Mouse (Mus musculus): ENCODE results near the gene Tex10. TPM values are rescaled to one million over a fixed set of nuclear protein-coding genes. Genes with fewer than 3 reads are reported as not detected.
A peak's percentile ranks its signal among the peaks of the same experiment; 100 is the strongest.

Gene Tex10
- total RNA-seq (2018; cell fraction: chromatin; rRNA removed) = 10 to 100 TPM; 35.0 to 83.5 (median 52.6) TPM
- total RNA-seq (2018; cell fraction: cytosol; rRNA removed) = 10 to 100 TPM; 10.8 to 18.2 (median 13.5) TPM
- 10 to 100 TPM; 22.4 to 57.5 (median 39.7) TPM for total RNA-seq (2018; cell fraction: nucleus; rRNA removed)
- polyA plus RNA-seq (2018) = 14.9 to 27.2 TPM (median 18.6 TPM) in 3 replicates

- WGBS (ENCODE audit: missing documents) = under 1% methylated on average over 85 of the region's 89 CpGs
- H3K4me3 ChIP-seq (ENCODE audit: inconsistent target) = peak within 1 kb of the TSS; percentile 78
- peaks cover 8% of the 10 kb centered on the region for H3K36me3 ChIP-seq (ENCODE audit: inconsistent target)
- peaks cover 38% of the 10 kb centered on the region for H3K79me2 ChIP-seq (ENCODE audit: inconsistent target)
- H3K27ac ChIP-seq = peak within 1 kb of the TSS; percentile 17; the same call in 1 of the 2 replicates
Observed at GRCm38 (mm10) chr4:48472792-48473650, at the start of gene Tex10. TSS of gene Tex10 (minus strand) at chr4:48473459.

GRCm38 (mm10) chr4:48510861-48511260, 37.6 kb upstream of the Tex10 start:
- H3K4me3 ChIP-seq (ENCODE audit: inconsistent target) = no peak overlapping the region
- no peaks in the 10 kb centered on the region for H3K79me2 ChIP-seq (ENCODE audit: inconsistent target)
- H3K36me3 ChIP-seq (ENCODE audit: inconsistent target) = no peaks in the 10 kb centered on the region
- 57% methylated on average over 2 of the region's 2 CpGs for WGBS (ENCODE audit: missing documents)
- H3K27ac ChIP-seq = no peak overlapping the region

GRCm38 (mm10) chr4:48492510-48492909, 19.3 kb upstream of the Tex10 start:
- Histone ChIP-seq H3K27ac (no peak overlapping the region), H3K36me3 (ENCODE audit: inconsistent target) (no peaks in the 10 kb centered on the region), H3K4me3 (ENCODE audit: inconsistent target) (no peak overlapping the region), H3K79me2 (ENCODE audit: inconsistent target) (no peaks in the 10 kb centered on the region)
- 32% methylated on average over 2 of the region's 2 CpGs for WGBS (ENCODE audit: missing documents)

- no peak overlapping the region for H3K27ac ChIP-seq
- no peaks in the 10 kb centered on the region for H3K79me2 ChIP-seq (ENCODE audit: inconsistent target)
- H3K36me3 ChIP-seq (ENCODE audit: inconsistent target) = no peaks in the 10 kb centered on the region
- no peak overlapping the region for H3K4me3 ChIP-seq (ENCODE audit: inconsistent target)
- WGBS (ENCODE audit: missing documents) = 43% methylated on average over 14 of the region's 14 CpGs
Observed at GRCm38 (mm10) chr4:48491290-48491743, 18.1 kb upstream of the Tex10 start.

GRCm38 (mm10) chr4:48488916-48489315, 15.7 kb upstream of the Tex10 start:
- WGBS (ENCODE audit: missing documents) = 98% methylated on average over 2 of the region's 2 CpGs
- H3K79me2 ChIP-seq (ENCODE audit: inconsistent target) = no peaks in the 10 kb centered on the region
- no peak overlapping the region for H3K27ac ChIP-seq
- H3K4me3 ChIP-seq (ENCODE audit: inconsistent target) = no peak overlapping the region
- H3K36me3 ChIP-seq (ENCODE audit: inconsistent target) = no peaks in the 10 kb centered on the region

GRCm38 (mm10) chr4:48481287-48481686, 8.0 kb upstream of the Tex10 start:
- H3K27ac ChIP-seq = no peak overlapping the region
- WGBS (ENCODE audit: missing documents) = 5% methylated on average over 2 of the region's 2 CpGs
- no peaks in the 10 kb centered on the region for H3K79me2 ChIP-seq (ENCODE audit: inconsistent target)
- H3K4me3 ChIP-seq (ENCODE audit: inconsistent target) = no peak overlapping the region
- H3K36me3 ChIP-seq (ENCODE audit: inconsistent target) = no peaks in the 10 kb centered on the region

GRCm38 (mm10) chr4:48473651-48474011, 372 bp upstream of the Tex10 start:
- Histone ChIP-seq H3K27ac (no peak overlapping the region), H3K79me2 (ENCODE audit: inconsistent target) (peaks cover 38% of the 10 kb centered on the region), H3K4me3 (ENCODE audit: inconsistent target) (peak overlapping the region; percentile 33), H3K36me3 (ENCODE audit: inconsistent target) (peaks cover 2% of the 10 kb centered on the region; the same call in 1 of the 2 replicates)
- 49% methylated on average over 2 of the region's 2 CpGs for WGBS (ENCODE audit: missing documents)

GRCm38 (mm10) chr4:48472052-48472791, 1.0 kb downstream of the Tex10 start:
- 11% methylated on average over 12 of the region's 12 CpGs for WGBS (ENCODE audit: missing documents)
- peak overlapping the region; percentile 17; the same call in 1 of the 2 replicates for H3K27ac ChIP-seq
- H3K36me3 ChIP-seq (ENCODE audit: inconsistent target) = peaks cover 16% of the 10 kb centered on the region
- peak overlapping the region; percentile 78 for H3K4me3 ChIP-seq (ENCODE audit: inconsistent target)
- peaks cover 38% of the 10 kb centered on the region for H3K79me2 ChIP-seq (ENCODE audit: inconsistent target)

- 67% methylated on average over 1 of the region's 1 CpGs for WGBS (ENCODE audit: missing documents)
- H3K36me3 ChIP-seq (ENCODE audit: inconsistent target) = peaks cover 25% of the 10 kb centered on the region
- no peak overlapping the region for H3K4me3 ChIP-seq (ENCODE audit: inconsistent target)
- H3K79me2 ChIP-seq (ENCODE audit: inconsistent target) = peaks cover 38% of the 10 kb centered on the region
- H3K27ac ChIP-seq = no peak overlapping the region
Observed at GRCm38 (mm10) chr4:48470977-48471376, 2.3 kb downstream of the Tex10 start.

- no peak overlapping the region for H3K27ac ChIP-seq
- 78% methylated on average over 1 of the region's 1 CpGs for WGBS (ENCODE audit: missing documents)
- no peak overlapping the region for H3K4me3 ChIP-seq (ENCODE audit: inconsistent target)
- H3K79me2 ChIP-seq (ENCODE audit: inconsistent target) = no peaks in the 10 kb centered on the region; the same call in 1 of the 2 replicates
- H3K36me3 ChIP-seq (ENCODE audit: inconsistent target) = peaks cover 42% of the 10 kb centered on the region
Observed at GRCm38 (mm10) chr4:48461060-48461459, 12.2 kb downstream of the Tex10 start.

- H3K36me3 ChIP-seq (ENCODE audit: inconsistent target) = peaks cover 57% of the 10 kb centered on the region
- H3K27ac ChIP-seq = no peak overlapping the region
- WGBS (ENCODE audit: missing documents) = 98% methylated on average over 6 of the region's 6 CpGs
- no peaks in the 10 kb centered on the region for H3K79me2 ChIP-seq (ENCODE audit: inconsistent target)
- H3K4me3 ChIP-seq (ENCODE audit: inconsistent target) = no peak overlapping the region
Observed at GRCm38 (mm10) chr4:48458436-48458835, 14.8 kb downstream of the Tex10 start.

GRCm38 (mm10) chr4:48454106-48454773, 19.0 kb downstream of the Tex10 start:
- Histone ChIP-seq H3K4me3 (ENCODE audit: inconsistent target) (no peak overlapping the region), H3K36me3 (ENCODE audit: inconsistent target) (peaks cover 69% of the 10 kb centered on the region), H3K27ac (no peak overlapping the region), H3K79me2 (ENCODE audit: inconsistent target) (no peaks in the 10 kb centered on the region)
- 87% methylated on average over 2 of the region's 2 CpGs for WGBS (ENCODE audit: missing documents)

- Histone ChIP-seq H3K36me3 (ENCODE audit: inconsistent target) (peaks cover 42% of the 10 kb centered on the region), H3K79me2 (ENCODE audit: inconsistent target) (no peaks in the 10 kb centered on the region), H3K27ac (no peak overlapping the region), H3K4me3 (ENCODE audit: inconsistent target) (no peak overlapping the region)
- 97% methylated on average over 2 of the region's 2 CpGs for WGBS (ENCODE audit: missing documents)
Observed at GRCm38 (mm10) chr4:48428054-48428453, 45.2 kb downstream of the Tex10 start.

GRCm38 (mm10) chr4:48427413-48427812, 45.8 kb downstream of the Tex10 start:
- 88% methylated on average over 3 of the region's 3 CpGs for WGBS (ENCODE audit: missing documents)
- Histone ChIP-seq H3K79me2 (ENCODE audit: inconsistent target) (no peaks in the 10 kb centered on the region), H3K36me3 (ENCODE audit: inconsistent target) (peaks cover 36% of the 10 kb centered on the region), H3K4me3 (ENCODE audit: inconsistent target) (no peak overlapping the region), H3K27ac (no peak overlapping the region)
